Mouse (Mus musculus) layer of hippocampus, adult 2 months (tissue): ENCODE data around the gene Jagn1. TPM values are rescaled to one million over a fixed set of nuclear protein-coding genes. Genes with fewer than 3 reads are reported as not detected.
A peak's percentile ranks its signal among the peaks of the same experiment; 100 is the strongest.

Source experiments
- DNase-seq, 2 experiments: peaks; one replicate each; pipeline ENCODE4 v3.0.0; 2022; ENCODE audit warnings: low spot score in 2 of 2
- H3K27ac ChIP-seq: fragments of 200-600 bp; 2 replicates; pipeline ENCODE4 v1.8.1; 2022
- H3K4me3 ChIP-seq: fragments of 200-600 bp; 2 replicates; pipeline ENCODE4 v1.8.1; 2022; ENCODE audit warnings: mild to moderate bottlenecking
- CTCF ChIP-seq: fragments of 200-600 bp; conservative IDR thresholded peaks from 2 replicates; pipeline ENCODE4 v1.8.1; 2022; ENCODE audit warnings: antibody characterized with exemption, mild to moderate bottlenecking, moderate library complexity
- total RNA-seq, 2 experiments: library from RNA; stranded (reverse); gene quantifications; 2 replicates each; pipeline ENCODE4 v1.2.3; 2021

Gene Jagn1
- total RNA-seq, 2 experiments from 2014 or later, result 41.9 to 42.3 TPM

GRCm38 (mm10) chr6:113438721-113439430 is 3.5 kb upstream of the Jagn1 start:
- TF ChIP-seq CTCF, result no peak
- H3K4me3 ChIP-seq, result no peak overlapping the region
- no peak for DNase-seq
- H3K27ac ChIP-seq, result no peak overlapping the region

- DNase-seq, result no peak
- Histone ChIP-seq H3K4me3 (no peak overlapping the region), H3K27ac (no peak overlapping the region)
- no peak for TF ChIP-seq CTCF
These were observed 1.7 kb upstream of the Jagn1 start for GRCm38 (mm10) chr6:113440686-113441085.

DNA sequence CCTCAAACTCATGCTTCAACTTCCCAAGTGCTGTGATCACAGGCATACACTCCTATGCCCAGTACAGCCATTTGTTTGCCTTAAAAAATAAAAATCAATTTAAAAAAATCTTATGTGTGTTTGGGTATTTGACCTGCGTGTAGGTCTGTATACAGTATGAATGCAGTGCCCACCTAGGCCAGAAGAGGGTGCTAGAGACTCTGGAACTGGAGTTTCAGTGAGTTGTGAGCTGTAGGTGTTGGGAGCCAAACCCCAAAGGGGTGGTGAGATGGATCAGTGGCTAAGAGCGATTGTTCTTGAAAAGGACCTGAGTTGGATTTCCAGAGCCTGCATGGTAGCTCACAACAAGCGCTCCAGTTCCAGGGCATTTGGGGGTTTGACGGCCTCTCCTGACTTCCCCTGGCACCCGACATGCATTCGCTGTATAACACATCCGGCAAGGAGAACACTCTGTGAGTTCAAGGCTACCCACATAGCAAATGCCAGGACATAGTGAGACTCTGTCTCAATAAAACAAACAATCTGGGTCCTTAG is 1.2 kb upstream of the Jagn1 start:
- H3K4me3 ChIP-seq, result no peak overlapping the region
- peak; percentile 85 for TF ChIP-seq CTCF
- DNase-seq, result peak; percentile 40 to 72
- no peak overlapping the region for H3K27ac ChIP-seq

GRCm38 (mm10) chr6:113442087-113442441 is 305 bp upstream of the Jagn1 start:
- no peak for DNase-seq
- Histone ChIP-seq H3K4me3 (peak overlapping the region; percentile 74), H3K27ac (peak overlapping the region; percentile 95)
- no peak for TF ChIP-seq CTCF

DNA sequence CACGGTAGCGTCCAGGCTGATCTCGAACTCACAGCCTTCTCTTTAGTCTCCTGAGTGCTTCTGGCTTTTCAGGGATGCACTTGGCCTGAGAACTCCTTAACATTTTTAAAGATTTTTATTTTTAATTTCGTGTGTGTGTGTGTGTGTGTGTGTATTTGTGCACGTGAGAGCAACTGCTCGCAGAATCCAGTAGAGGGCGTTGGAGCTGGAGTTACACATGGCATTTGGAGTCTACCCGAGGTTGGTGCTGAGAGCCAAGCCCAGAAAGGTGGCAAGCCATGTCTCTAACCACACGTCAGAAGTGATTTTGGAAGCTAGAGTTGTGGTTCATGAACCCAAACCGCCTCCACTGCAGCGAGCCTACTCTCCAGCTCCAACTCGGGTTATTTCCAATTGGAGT is 722 bp downstream of the Jagn1 start:
- peak overlapping the region; percentile 95 for H3K27ac ChIP-seq
- peak; percentile 58 for TF ChIP-seq CTCF
- no peak for DNase-seq

GRCm38 (mm10) chr6:113444207-113444965 is 2.0 kb downstream of the Jagn1 start:
- TF ChIP-seq CTCF, result no peak
- no peak overlapping the region for H3K4me3 ChIP-seq
- H3K27ac ChIP-seq, result no peak overlapping the region
- DNase-seq, result no peak

More for the DNA sequence above, 722 bp downstream of the Jagn1 start:
- H3K4me3 ChIP-seq, result peak overlapping the region; percentile 74

DNA sequence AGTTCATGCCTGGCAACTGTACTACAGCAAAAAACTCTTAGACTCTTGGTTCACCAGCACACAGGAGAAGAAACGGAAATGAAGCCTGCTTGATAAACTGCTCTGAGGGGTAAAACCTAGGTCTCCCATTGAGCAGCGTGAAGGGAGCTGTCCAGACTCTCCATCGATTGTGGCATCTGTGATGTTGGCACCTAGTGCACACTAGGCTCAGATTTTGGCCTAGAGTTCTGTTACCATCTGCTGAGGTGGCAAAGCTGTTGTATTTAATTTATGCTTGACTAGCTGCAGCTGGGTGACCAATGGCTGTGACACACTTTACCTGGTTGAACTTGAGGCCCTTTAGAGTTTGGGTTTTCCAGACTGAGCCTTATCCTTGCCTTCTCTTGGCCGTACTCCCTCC is 5.3 kb downstream of the Jagn1 start:
- Histone ChIP-seq H3K27ac (no peak overlapping the region), H3K4me3 (no peak overlapping the region)
- no peak for DNase-seq
- no peak for TF ChIP-seq CTCF

DNA sequence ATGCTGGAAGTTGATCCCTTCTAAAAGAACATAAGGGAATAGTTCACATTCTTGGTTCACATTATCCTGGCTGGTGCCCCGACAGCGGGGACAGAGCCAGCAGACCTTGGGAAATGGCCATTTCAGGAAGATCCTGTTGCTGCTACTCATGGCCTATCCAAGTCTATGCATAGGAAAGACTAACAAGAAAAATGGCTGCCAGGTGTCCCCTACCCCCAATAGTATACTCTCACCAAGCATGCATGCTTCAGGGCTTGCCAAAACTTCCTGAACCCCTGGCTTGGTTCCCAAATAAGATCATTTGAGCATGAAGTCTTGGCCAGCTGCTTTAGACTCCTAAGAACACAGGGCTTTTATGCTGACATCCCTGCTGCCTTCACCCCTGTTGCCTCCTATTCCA is 9.5 kb downstream of the Jagn1 start:
- no peak for DNase-seq
- no peak overlapping the region for H3K27ac ChIP-seq
- TF ChIP-seq CTCF, result no peak
- no peak overlapping the region for H3K4me3 ChIP-seq

- Histone ChIP-seq H3K4me3 (no peak overlapping the region), H3K27ac (no peak overlapping the region)
- TF ChIP-seq CTCF, result no peak
- DNase-seq, result no peak
These were observed 12.6 kb downstream of the Jagn1 start for GRCm38 (mm10) chr6:113455007-113455406.

GRCm38 (mm10) chr6:113457952-113458534 is 15.7 kb downstream of the Jagn1 start, which contains the start of gene Il17re:
TSS of gene Il17re (plus strand) at chr6:113458484.
- DNase-seq, result no peak
- no peak within 1 kb of the TSS for H3K27ac ChIP-seq
- TF ChIP-seq CTCF, result no peak
- H3K4me3 ChIP-seq, result no peak within 1 kb of the TSS

DNA sequence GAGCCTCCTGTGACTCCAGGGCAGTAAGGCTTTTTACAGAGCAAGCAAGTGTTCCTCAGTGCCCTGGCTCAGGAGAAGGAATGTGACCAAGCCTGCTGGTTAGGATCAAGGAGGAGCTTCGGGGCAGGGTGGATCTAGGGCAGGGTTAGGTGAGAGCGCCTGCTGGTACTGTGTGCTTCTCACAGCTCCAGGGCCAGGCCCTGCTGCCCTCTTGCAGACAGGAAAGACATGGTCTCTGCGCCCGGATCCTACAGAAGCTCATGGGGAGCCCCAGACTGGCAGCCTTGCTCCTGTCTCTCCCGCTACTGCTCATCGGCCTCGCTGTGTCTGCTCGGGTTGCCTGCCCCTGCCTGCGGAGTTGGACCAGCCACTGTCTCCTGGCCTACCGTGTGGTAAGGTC is 16.3 kb downstream of the Jagn1 start:
- Histone ChIP-seq H3K27ac (no peak overlapping the region), H3K4me3 (no peak overlapping the region)
- no peak for TF ChIP-seq CTCF
- no peak for DNase-seq

DNA sequence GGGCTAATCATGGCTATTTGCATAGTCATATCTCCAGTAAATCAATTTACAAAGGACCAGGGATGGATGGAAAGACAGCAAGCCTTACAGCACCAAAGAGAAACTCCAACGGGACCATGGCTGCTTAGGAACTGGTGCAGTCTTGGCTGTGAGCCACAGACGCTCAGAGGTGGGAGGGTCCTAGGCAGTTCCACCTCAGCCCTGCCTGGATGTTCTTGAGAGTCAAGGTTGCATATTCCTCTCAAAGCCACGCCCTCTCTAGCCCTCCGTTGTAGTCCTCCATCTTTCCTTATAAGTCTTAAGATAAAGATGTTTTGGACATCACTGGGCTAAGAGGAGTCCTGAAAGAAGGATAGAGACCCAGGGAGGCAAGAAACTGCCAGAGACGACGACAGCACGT is 21.7 kb downstream of the Jagn1 start:
- no peak for DNase-seq
- no peak for TF ChIP-seq CTCF
- Histone ChIP-seq H3K4me3 (no peak overlapping the region), H3K27ac (no peak overlapping the region)

DNA sequence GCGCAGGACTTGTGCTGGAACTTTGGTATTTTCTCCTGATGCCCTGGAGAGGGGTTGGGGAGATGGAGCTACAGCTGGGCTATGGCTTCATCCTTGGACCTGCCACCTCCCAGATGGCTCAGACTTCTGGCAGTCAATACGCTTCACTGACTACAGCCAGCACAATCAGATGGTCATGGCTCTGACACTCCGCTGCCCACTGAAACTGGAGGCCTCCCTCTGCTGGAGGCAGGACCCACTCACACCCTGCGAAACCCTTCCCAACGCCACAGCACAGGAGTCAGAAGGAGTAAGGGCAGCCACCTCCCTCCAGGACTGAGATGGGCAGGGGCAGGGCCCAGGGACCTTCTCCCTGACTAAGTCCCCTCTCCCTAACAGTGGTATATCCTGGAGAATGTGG is 23.2 kb downstream of the Jagn1 start:
- DNase-seq, result no peak
- no peak overlapping the region for H3K27ac ChIP-seq
- TF ChIP-seq CTCF, result peak; percentile 28
- H3K4me3 ChIP-seq, result no peak overlapping the region
